Mouse (Mus musculus) c-Kit-positive CD71-positive TER-119-negative erythroid progenitor cells, embryonic 14.5 days (primary cell): ENCODE results near the gene Spock1.
"Not testable (repeated sequence)": the region's sequence is repeated elsewhere in the genome, so short reads cannot be mapped to it uniquely, and the experiment has no call there.

ENCODE experiments used
- DNase-seq: peaks from one replicate; pipeline ENCODE4 v3.0.0-alpha.2; 2013; ENCODE audit warnings: low read depth

The Spock1 gene

GRCm38 (mm10) chr13:57488926-57489325 lies 419.2 kb downstream of the Spock1 start:
- DNase-seq = no peak

DNA sequence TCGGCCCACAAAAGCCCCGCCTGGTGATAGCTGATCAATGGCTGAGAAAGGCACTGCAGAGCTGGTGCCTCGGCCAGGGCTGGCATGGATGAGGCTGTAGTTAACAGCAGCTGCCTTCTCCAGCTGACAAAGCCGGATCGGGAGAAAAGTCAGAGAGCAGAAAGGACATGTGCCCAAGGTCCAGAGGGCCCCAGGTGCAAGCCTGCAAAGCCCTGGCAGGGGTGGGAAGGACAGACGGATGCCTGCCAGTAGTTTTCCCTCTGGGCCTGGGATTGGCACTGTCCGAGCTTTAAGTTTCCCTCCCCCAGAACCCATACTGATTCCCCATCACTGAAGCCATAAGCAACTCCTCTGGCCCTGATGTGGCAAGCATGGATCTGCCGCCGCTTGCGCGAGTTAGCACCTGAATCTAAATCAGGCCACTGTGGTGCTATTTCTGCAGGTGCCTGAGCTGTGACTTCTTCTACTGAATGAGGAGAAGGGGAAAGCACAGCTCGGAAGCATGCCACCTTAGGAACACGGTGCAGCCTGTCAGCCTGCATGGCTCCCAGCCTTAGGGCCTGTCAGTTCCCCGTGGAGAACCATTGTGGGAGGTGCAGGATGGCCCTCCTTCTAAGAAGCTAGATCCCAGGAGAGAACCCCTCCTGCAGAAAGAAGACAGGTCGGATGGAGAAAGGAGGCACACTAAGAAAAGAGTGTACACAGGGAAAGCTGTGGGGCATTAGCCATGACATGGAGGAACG lies 423.5 kb downstream of the Spock1 start:
- DNase-seq = no peak

DNA sequence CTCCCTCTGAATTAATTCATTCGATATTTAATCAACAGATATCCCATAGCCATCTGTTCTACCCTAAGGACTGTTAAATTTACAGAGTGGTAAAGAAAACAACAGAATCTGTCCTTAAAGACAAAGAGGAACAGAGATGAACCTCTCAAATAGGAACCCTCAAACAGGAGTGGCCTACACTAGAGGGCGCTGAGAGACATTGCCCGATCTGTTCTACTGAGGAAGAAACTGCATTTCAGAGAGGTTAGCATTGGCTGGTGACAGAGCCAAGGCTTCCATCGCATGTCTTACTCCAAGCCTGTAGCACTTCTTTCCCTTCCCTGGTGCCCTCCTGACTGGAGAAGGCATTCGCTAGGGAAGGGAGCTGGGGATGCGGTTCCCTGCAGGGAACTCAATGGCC lies 431.4 kb downstream of the Spock1 start:
- peak; percentile 1 for DNase-seq

DNA sequence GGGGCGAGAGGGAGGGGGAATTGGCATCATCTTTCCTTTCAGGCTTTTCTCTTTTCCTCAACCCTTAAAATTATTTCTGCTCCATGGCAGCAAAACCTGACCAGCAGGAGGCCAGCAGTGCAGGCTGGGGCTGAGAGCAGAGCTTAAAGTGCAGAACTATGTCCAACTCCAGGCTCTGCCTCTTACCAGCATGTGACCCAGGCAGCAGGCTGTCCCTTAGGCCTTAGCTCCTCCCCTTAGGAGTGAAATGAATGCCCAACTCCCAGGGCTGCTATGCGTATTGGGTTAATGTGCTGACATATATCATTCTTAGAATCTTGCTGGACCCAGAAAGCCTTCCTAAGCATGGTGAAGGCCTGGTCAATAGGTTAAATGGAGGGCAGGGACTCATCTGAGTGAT lies 434.1 kb downstream of the Spock1 start:
- no peak for DNase-seq

DNA sequence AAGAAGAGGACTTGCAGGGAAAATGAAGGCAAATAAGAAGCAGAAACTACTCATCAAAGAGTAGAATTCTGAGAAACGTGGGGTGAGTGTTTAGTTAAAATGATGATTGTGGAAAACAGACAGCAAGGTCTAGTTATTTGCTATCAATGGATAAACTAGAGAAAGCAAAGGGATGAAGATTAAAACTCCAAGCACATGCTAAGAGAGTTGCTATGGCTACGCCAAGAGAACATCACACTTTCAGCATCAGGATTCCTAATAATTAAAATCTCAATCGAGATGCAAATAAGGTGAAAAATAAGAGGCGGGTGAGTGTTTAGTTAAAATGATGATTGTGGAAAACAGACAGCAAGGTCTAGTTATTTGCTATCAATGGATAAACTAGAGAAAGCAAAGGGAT lies 437.2 kb downstream of the Spock1 start:
- DNase-seq = not testable (repeated sequence)

DNA sequence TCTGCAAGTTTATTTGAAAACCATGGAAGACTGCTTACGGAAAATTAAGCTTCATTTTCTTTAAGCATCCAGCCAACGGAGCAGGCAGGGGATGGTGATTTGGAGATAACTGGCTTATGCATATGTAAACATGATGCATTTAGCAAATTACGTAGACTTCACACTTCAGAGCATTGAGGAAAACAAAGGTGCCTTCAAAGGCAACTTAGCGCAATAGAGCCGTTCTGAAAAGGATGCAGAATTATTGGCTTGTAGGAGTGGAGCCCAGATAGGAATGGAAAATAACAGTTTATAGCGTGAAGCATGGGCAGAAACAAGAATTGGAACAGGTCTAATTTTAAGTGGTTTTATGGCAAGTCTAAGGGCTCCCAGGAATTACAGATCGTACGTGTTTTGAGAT lies 448.2 kb downstream of the Spock1 start:
- no peak for DNase-seq

DNA sequence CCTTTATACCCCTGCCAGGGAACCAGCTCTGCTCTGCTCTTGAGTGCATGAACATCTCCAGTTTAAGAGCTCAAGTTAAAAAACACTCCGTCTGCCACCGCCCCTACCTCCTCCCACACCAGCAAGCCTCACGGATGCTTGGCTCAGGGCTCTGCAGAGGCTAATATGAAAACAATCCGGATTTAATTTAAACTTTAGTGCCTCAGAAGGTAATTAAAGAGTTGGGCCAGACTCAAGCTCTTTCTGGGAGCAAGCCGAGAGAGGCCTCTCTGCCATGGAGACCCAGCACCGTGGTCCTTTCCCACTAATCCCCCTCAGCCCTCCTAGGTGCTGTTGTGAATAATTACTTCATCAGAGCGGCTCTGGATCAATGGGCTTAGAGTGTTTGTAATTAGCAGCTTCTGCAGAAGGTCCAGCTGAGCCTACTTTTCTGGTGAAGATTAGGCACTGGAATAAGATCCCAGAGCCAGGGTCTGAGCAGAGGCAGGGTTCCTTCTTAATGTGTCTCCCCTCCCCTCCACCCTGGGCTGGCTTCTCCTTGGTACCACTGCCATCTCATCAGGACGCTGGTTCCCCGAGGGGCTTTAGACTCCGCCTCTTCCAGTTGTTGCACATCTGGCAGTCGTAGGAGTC lies 457.8 kb downstream of the Spock1 start:
- no peak for DNase-seq

DNA sequence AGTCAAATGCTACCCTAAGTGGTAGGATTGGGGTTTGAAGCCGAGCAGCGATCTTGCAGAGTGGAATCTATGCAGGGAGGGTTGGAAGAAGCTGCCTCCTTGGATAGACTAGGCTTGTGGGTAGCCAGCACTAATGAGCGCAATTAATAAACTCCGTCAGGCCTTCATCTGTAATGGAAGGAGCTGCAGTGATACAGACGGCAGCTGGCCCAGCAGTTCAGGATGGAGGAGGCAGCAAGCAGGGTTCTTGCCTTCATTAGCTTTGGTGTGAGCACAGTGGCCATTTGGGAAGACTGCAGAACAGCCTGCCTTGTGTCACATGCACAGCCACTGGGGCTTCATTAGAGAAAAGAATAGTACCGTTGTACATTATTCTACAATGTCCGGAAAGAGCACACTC lies 459.2 kb downstream of the Spock1 start:
- DNase-seq = no peak

DNA sequence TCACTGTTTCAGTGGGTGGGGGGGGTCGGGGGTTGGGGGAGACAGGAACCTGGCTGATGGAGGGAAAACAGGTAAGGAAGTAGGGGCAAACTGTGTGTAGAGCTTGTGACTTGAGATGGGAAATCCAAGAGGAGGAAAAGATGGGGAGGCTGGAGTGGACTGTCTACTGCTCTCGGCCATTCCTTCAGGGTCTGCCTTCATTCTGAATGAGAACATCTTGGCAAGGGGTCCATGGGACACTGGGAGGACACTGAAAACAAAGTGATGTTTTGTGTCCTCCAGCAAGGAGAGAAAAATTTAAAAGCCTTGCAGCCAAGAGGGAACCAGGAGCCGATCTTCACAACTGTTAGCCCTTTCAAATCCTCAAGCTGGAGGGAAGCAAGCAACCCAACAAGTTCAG lies 463.2 kb downstream of the Spock1 start:
- DNase-seq = no peak

DNA sequence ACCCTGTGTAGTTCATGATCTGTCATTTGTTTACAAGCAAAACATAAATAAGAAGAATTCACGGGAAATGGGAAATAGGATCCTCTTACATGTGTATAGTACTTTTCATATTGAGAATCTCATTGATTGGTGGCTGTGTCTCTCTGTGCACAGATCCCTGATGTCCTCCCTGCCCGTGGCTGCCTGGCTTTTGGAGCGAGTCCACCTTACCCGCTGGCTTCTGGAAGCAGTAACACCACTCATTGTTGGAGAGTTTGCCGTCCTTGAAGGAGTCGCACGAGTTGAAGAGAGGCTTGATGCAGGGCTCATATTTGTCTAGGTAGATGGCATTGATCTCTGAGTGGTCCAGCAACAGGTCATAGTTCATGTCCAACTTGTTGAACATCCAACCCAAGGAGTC lies 468.0 kb downstream of the Spock1 start:
- DNase-seq = no peak

DNA sequence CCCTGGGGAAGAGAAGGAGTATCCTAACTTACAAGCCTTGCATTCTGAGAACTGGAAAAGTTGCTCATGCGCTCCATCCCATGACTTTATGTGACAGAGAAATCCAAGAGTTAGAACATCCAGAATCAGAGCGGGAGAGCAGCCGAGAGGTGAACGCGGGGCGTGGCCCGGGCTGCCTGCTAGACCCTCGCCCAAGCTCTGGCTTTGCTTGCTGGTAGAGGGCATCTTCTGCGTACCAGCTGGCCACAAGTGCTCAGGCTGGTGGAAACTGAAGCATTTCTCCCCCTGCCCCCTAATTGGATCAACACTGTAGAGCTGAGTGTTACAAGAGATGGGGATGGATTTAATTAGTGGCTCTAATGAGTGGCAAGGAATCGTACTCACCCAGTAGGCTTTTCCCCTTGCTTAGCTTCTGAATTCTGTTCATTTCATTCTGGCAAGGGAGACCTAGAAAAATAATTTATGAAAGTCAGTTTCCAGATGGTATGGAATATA lies 472.4 kb downstream of the Spock1 start:
- DNase-seq = no peak

- DNase-seq = no peak
Measured at GRCm38 (mm10) chr13:57433848-57434247, 474.3 kb downstream of the Spock1 start.

GRCm38 (mm10) chr13:57431815-57432214 lies 476.3 kb downstream of the Spock1 start:
- DNase-seq = no peak

DNA sequence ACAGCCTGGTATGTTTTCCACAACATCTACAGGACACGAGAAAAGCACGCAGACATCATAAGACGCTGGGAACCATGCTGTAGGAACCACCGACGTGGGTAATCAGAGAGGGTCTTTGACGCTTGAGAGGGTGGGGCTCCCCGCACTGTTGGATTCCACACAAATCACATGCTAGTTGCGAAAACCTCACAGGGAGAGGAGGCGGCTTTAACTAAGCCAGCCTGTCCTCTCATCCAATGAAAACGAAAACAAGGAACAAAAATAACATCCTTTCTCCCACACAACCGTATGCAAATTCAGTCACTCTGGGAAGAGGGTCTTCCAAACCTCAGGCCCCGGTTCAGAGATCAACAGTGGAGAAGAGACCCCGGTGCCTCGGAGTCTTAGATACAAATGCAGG lies 479.3 kb downstream of the Spock1 start:
- no peak for DNase-seq

GRCm38 (mm10) chr13:57418781-57419180 lies 489.4 kb downstream of the Spock1 start:
- DNase-seq = no peak

- no peak for DNase-seq
Measured at GRCm38 (mm10) chr13:57414716-57415115, 493.4 kb downstream of the Spock1 start.

DNA sequence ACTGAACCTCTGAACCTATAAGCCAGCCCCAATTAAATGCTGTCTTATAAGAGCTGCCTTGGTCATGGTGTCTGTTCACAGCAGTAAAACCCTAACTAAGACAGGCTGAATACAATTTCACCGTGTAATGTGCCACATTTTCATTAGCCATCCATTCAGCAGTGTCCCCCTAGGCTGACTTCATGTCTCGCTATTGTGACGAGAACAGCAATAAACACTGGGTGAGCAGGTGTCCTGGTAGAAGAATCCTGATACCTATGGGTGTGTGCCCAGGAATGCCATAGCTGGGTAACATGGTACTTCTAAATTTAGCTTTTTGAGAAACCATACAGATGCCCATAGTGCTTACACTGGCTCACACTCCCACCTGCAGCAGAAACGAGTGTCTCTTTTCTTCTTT lies 500.5 kb downstream of the Spock1 start:
- no peak for DNase-seq

- DNase-seq = no peak
Measured at GRCm38 (mm10) chr13:57402386-57402785, 505.7 kb downstream of the Spock1 start.

DNA sequence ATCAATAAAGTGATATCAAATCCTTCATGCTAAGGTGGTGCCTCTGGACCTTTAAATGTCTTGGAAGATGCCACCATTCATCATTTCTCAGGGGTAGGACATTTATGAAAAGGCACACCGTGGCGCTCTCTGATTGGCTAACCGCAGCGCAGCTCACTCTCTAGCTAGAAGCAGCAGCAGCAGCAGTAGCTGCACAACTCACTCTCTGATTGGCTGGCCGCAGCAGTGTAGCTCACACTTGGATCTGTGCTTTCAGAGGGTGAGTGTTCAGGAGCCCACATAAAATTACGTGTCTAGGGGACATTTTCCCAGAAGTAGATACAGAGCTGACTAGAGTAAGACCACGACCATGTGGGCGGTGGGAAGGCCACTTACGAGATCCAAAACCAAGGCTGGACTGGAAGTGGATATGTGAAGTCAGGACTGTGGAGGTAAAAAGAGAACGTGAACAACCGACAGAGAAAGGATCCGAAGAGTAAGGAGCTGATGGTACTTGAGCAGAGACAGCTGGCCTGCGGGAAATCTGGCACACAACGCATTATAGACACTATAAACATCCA lies 535.9 kb downstream of the Spock1 start:
- no peak for DNase-seq
